Mouse (Mus musculus): Measurements from ENCODE around the gene Col27a1. TPM values are rescaled to one million over a fixed set of nuclear protein-coding genes. Genes with fewer than 3 reads are reported as not detected.

Gene Col27a1
- total RNA-seq, 2 experiments from 2014 or later = 11.4 to 15.2 TPM

- no peak for DNase-seq
These were observed 11.6 kb downstream of the Col27a1 start for GRCm38 (mm10) chr4:63225373-63225772.

- no peak for DNase-seq
These were observed 12.5 kb downstream of the Col27a1 start for GRCm38 (mm10) chr4:63226164-63226882.

- DNase-seq = no peak
These were observed 13.1 kb downstream of the Col27a1 start for GRCm38 (mm10) chr4:63226883-63227235.

GRCm38 (mm10) chr4:63228943-63229342 lies 15.1 kb downstream of the Col27a1 start:
- peak; percentile 64 for DNase-seq

- DNase-seq = peak; percentile 67
These were observed 16.3 kb downstream of the Col27a1 start for GRCm38 (mm10) chr4:63229991-63230581.

GRCm38 (mm10) chr4:63231121-63231520 lies 17.3 kb downstream of the Col27a1 start:
- DNase-seq = peak; percentile 68

- DNase-seq = no peak
These were observed 18.8 kb downstream of the Col27a1 start for GRCm38 (mm10) chr4:63232542-63233020.

GRCm38 (mm10) chr4:63233557-63234452 lies 20.0 kb downstream of the Col27a1 start:
- peak; percentile 54 for DNase-seq

GRCm38 (mm10) chr4:63234852-63235251 lies 21.0 kb downstream of the Col27a1 start:
- DNase-seq = no peak

- DNase-seq = no peak
These were observed 22.4 kb downstream of the Col27a1 start for GRCm38 (mm10) chr4:63236235-63236634.

- no peak for DNase-seq
These were observed 23.4 kb downstream of the Col27a1 start for GRCm38 (mm10) chr4:63237225-63237624.

GRCm38 (mm10) chr4:63238141-63238540 lies 24.3 kb downstream of the Col27a1 start:
- DNase-seq = no peak

GRCm38 (mm10) chr4:63238722-63239121 lies 24.9 kb downstream of the Col27a1 start:
- DNase-seq = no peak

- DNase-seq = no peak
These were observed 27.2 kb downstream of the Col27a1 start for GRCm38 (mm10) chr4:63241031-63241430.

- DNase-seq = no peak
These were observed 34.2 kb downstream of the Col27a1 start for GRCm38 (mm10) chr4:63247991-63248390.

GRCm38 (mm10) chr4:63248951-63249350 lies 35.1 kb downstream of the Col27a1 start:
- peak; percentile 47 for DNase-seq

- no peak for DNase-seq
These were observed 38.0 kb downstream of the Col27a1 start for GRCm38 (mm10) chr4:63251760-63252159.

- DNase-seq = no peak
These were observed 39.9 kb downstream of the Col27a1 start for GRCm38 (mm10) chr4:63253716-63254115.

- DNase-seq = no peak
These were observed 40.3 kb downstream of the Col27a1 start for GRCm38 (mm10) chr4:63254151-63254550.

GRCm38 (mm10) chr4:63256371-63256770 lies 42.6 kb downstream of the Col27a1 start:
- DNase-seq = no peak

GRCm38 (mm10) chr4:63257346-63257745 lies 43.5 kb downstream of the Col27a1 start:
- DNase-seq = no peak

GRCm38 (mm10) chr4:63258096-63258495 lies 44.3 kb downstream of the Col27a1 start:
- no peak for DNase-seq

- no peak for DNase-seq
These were observed 45.3 kb downstream of the Col27a1 start for GRCm38 (mm10) chr4:63259066-63259465.
